1 mouse cellular context compared by ENCODE assay signal in the genomic region with DNA sequence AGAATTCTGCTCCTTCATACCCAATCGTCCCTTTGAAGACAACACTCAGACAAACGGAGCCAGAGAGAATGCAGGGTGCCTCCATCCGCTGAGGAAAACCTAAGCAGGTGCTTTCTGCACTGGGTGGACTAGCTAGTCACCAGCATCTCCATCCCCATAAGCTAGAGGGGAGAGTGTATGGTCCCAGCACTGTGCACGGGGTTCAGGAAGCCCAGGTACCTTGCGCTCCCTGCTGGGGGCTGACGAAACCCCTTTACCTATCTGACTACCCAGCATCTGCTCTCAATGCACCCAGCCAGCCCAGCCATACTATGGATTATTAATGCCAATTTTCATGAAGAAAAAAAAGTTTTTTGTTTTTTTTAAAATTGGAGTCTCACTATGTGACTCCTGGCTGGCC.
TF ChIP-seq lines count a peak whose summit lies in the region.

No protein-coding gene starts in this region.

TF ChIP-seq in MEL, 35 proteins besides CTCF, POLR2A, EP300 and RAD21:
- TF ChIP-seq SMC3 (IDR thresholded peaks at IDR 0.05; ENCODE audit: low read depth, low read length) (peak; percentile 18; the same call in 1 of the 2 replicates), SIN3A (IDR thresholded peaks at IDR 0.05; ENCODE audit: low read length) (no peak)
